Mouse (Mus musculus) testis, adult 2 months (tissue): Measurements from ENCODE around the gene Apom.
"Not testable (repeated sequence)": the region's sequence is repeated elsewhere in the genome, so short reads cannot be mapped to it uniquely, and the experiment has no call there.

Experiments
- CTCF ChIP-seq: fragments of 200-500 bp; IDR thresholded peaks from 2 replicates; pipeline ENCODE4 v1.5.1; 2012; ENCODE audit warnings: low read depth, mild to moderate bottlenecking, inconsistent platforms, low read length, moderate library complexity; ENCODE audit not compliant: control insufficient read depth, insufficient read depth, insufficient replicate concordance
- POLR2A ChIP-seq: fragments of 200-500 bp; IDR thresholded peaks from 2 replicates; pipeline ENCODE4 v1.6.1; 2012; ENCODE audit warnings: low read depth, mild to moderate bottlenecking, inconsistent platforms, low read length, moderate library complexity; ENCODE audit not compliant: control insufficient read depth

GRCm38 (mm10) chr17:35124261-35124896 is 7.5 kb downstream of the Apom start:
- not testable (repeated sequence) for TF ChIP-seq CTCF, POLR2A
